Mouse (Mus musculus) cerebellum, adult (tissue): ENCODE results near the gene Lmo4.

Experiments used
- ATAC-seq: cut with Nextera tagmentation; 2 replicates; pipeline ENCODE4 v1.9.2; 2017; ENCODE audit warnings: mild to moderate bottlenecking, moderate library complexity, mixed read lengths; ENCODE audit not compliant: insufficient number of reproducible peaks, low FRiP score, low TSS enrichment

Lmo4 gene

DNA sequence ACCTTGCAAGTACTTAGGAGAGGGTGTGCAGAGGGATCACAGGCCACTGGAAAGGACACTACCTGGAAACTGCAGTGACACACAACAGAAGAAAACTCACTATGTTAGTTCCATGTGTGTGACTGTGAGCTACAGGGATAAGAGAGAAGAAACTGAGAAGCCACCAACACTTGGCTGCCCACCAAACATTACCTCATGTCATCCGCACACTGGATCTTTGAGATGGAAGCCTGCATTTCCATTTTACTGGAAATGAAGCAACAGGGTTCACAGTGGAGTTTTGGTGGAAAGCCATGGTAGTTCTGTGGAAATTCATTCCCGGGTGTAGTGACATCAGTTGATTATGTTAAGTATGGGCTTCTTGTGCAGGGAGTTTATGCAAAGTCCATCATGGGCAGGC, 43.8 kb downstream of the Lmo4 start:
- ATAC-seq = no peak

DNA sequence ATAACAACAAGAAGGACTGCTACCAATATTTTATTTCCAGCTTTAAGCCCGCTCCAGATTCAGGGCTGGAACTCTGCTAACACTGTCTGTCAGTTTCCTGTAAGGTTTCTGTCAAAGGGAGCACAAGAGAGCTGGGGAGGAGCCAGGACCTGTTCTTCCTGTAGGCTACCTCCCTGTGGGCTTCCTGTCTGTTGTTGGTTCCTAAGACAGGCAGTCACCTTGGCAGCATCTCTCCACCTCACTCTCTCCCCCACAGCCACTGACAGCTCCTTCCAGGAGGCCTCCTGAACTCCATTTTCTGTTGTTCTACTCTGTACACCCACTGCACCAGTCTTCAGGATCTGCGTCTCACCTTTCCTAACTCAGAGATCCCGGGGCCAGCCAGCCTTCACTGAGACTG, 49.3 kb downstream of the Lmo4 start:
- peak; percentile 17; the same call in 1 of the 2 replicates for ATAC-seq

DNA sequence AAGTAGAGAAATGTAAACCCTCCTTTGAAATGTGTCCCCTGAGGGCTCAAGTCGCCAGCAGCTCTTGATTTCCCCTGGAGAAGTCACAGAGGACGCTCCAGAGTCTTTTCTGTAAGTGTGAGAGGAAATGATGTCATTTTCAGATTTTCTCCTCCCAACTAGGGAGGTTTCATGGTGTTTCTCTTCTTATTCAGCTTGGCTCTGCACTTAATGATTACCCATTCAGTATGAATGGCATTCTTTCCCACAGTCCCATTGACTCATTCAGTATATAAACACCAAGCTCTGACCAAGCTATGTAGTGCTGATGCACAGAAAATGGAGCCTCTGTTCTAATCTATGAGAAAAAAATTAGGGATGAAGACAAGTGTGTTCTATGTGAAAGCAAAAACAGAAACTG, 51.6 kb downstream of the Lmo4 start:
- ATAC-seq = no peak

DNA sequence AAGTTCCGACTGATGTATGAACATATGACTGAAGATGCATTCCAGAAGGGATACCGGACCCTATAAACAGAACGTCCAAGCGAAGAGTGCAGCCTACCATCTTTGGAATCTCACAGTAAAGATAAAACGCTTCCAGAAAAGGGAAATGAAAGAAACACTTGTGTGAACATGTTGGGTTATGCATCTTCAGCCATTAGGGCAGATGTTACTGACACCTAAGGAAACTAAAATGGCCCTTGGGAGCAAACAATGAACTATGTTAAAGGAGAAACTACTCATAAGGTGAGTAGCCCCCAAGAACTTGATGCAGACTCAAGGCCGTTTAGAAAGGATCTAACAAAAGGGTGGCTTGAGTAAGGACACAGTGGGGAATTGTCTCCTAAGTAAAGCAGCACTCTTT, 54.0 kb downstream of the Lmo4 start:
- ATAC-seq = no peak

DNA sequence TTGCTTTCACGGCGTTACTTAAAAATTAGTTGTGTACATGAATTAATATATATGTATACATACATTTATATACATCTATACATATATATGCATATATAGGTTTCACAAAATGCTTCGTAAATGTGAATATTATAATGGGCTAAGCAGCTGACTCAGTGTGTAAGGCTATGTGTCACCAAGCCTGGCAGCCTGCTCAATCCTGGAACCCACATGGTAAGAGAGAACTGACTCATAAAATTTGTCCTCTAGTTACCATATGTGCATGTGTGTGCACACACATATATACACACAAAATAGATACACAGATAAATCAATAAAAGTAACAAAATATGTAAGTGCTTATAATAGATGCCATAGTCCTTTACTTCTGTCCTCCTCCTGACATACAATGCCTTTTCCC, 56.8 kb downstream of the Lmo4 start:
- ATAC-seq = no peak

DNA sequence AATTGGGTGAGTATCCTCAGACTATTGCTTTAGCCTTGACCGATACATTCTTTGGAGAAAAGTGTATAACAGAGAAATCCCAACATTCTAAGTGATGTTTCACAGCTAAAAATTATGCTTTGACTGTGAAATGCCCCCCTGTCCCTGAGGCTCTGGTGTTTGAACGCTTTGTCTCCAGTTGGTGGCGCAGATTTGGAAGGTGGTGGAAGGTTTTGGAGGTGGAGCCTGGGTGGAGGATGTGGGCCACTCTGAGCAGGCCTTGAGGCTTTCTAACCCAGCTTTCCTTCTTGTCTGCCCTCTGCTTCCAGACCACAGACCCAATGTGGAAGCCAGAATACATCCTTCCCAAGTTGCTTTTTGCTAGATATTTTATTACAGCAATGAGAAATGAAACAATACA, 57.8 kb downstream of the Lmo4 start:
- no peak for ATAC-seq

DNA sequence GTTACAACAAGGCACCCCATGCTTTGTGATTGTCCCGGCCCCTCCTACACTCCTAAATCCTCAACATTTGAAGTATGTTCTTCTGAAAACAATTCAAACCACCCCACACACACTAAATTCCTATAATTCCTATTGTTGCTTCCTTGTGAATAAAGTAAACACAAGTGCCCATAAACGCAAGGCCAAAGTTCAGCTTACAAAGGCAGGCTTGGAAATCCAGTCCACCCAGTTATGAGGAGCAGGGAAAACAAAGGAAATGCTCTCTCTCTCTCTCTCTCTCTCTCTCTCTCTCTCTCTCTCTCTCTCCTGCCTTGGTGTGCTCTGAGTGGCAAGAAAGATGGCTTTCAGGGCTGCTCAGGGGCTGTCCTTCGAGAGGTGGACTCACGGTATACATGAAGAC, 61.0 kb downstream of the Lmo4 start:
- no peak for ATAC-seq

DNA sequence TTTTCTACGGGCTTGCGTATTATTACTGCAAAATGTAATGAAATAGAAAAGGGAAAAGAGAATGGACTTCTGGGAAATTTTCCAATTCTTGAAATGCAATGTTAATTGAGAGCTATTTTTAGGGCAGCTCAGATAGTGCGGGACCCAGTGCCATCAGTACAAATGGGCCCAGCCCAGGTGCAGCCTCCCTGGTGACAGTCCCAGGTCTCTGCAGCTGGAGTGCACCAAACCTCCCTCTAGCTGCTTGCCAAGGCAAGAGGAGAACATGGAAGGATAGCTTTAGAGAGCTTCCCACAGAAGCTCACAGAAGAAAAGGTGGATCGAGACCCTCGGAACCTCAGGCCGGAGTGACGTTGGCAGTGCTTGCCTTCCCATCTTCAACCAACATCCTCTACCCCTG, 62.1 kb downstream of the Lmo4 start:
- ATAC-seq = no peak

DNA sequence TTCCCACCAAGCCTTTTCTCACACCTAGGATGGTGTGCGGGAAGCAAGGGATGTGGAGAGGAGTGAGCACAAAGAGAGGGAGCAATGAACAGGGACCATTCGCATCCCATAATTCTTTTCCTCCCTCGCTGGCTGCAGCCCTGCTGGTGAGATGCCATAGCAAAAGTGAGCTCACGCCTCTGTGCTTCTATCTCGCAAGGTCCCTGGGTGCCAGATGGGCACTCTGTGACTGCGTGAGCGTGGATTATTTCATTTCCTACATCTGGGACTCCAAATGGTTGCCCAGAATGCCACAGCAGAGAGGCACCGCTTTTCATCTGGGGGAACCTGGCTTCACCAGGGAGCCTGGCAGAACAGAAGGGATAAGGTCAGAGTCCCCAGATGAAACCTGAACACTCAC, 63.2 kb downstream of the Lmo4 start:
- ATAC-seq = no peak

DNA sequence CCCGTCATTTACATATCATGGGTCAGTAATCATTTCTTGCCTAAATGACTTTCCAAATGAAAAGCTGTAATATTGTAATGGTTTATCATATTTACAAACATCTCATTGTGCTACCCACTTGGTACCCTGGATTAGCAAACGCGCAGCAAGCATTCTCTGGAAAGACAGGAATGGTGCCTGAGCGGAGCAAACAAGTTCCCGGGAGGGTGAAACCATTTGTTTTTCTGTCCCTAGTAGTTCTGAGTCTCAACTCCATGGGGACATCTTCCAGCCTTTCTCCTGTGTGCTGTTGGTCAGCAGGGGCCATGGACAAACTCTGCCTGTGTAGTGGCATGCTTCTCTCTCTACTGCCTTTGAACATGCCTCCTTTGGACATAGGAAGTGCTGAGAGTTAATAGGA, 64.2 kb downstream of the Lmo4 start:
- ATAC-seq = no peak

DNA sequence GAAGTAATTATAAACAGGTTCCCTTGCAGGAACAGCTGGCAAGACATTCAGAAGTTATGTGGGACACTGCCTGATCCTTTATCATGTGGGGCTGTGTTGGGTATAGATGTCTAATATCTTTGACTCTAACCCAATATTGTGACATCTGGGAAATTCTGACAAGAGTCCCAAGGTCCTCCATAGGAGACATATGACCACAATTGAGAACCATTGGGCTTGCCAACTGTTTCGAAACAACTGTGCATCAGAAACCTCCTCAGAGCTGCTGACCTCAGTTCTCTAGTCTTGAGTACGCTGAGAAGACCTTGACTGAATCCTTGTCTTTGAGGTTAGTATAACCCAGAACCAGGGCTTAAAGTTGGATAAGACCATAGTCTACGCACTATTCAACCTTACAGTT, 66.4 kb downstream of the Lmo4 start:
- no peak for ATAC-seq
